Mouse (Mus musculus): ENCODE measurements around the gene Naa25. TPM values are rescaled to one million over a fixed set of nuclear protein-coding genes. Genes with fewer than 3 reads are reported as not detected.

The Naa25 gene
- polyA plus RNA-seq, 1 experiment, result 77.9 TPM

DNA sequence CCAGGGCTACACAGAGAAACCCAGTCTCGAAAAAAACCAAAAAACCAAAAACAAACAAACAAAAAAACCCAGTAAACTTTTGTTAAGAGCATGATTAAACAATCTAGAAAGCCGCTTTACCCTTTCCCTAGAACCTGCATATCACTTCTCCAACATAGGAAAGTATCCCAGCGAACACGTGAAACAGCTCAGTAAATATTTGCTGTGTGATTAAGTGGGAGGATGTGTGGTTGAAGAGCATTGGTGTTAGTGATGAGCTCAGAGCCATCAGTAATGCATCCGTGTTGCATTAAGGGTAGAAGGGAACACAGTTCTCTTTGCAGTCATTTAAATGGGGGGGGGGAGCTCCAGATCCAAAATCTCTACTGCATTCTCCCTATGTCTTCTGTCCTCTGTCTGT is 87.1 kb downstream of the Naa25 start:
- Histone ChIP-seq H3K4me3 (ENCODE audit: low read depth, low read length) (no peak overlapping the region), H3K4me1 (ENCODE audit: control insufficient read depth, insufficient read depth, low read length) (no peaks in the 10 kb centered on the region), H3K36me3 (ENCODE audit: control insufficient read depth, insufficient read depth, low read length, poor library complexity, severe bottlenecking) (no peaks in the 10 kb centered on the region), H3K9ac (ENCODE audit: low read depth, poor library complexity, severe bottlenecking) (no peak overlapping the region), H3K9me3 (replicated peaks; ENCODE audit: control insufficient read depth, insufficient read depth, low read length, poor library complexity, severe bottlenecking) (no peaks in the 10 kb centered on the region), H3K27me3 (ENCODE audit: control insufficient read depth, insufficient read depth, low read length, poor library complexity, severe bottlenecking) (no peaks in the 10 kb centered on the region), H3K27ac (ENCODE audit: insufficient read depth, low read length) (no peak overlapping the region)
- TF ChIP-seq CTCF (IDR thresholded peaks at IDR 0.05; ENCODE audit: low read depth, low read length), result no peak
- no peak for TF ChIP-seq EP300 (IDR thresholded peaks at IDR 0.05; ENCODE audit: insufficient read depth, low read depth, low read length)
- no peak for TF ChIP-seq POLR2A (IDR thresholded peaks at IDR 0.05; ENCODE audit: insufficient read depth, low read length)

GRCm38 (mm10) chr5:121493305-121493704 is 95.6 kb downstream of the Naa25 start:
- Histone ChIP-seq H3K27me3 (ENCODE audit: control insufficient read depth, insufficient read depth, low read length, poor library complexity, severe bottlenecking) (no peaks in the 10 kb centered on the region), H3K27ac (ENCODE audit: insufficient read depth, low read length) (no peak overlapping the region)

More at GRCm38 (mm10) chr5:121493305-121493704, 95.6 kb downstream of the Naa25 start:
- no peaks in the 10 kb centered on the region for H3K9me3 ChIP-seq (replicated peaks; ENCODE audit: control insufficient read depth, insufficient read depth, low read length, poor library complexity, severe bottlenecking)
- no peak overlapping the region for H3K9ac ChIP-seq (ENCODE audit: low read depth, poor library complexity, severe bottlenecking)
- TF ChIP-seq CTCF (IDR thresholded peaks at IDR 0.05; ENCODE audit: low read depth, low read length) (no peak), POLR2A (IDR thresholded peaks at IDR 0.05; ENCODE audit: insufficient read depth, low read length) (no peak), EP300 (IDR thresholded peaks at IDR 0.05; ENCODE audit: insufficient read depth, low read depth, low read length) (no peak)
- H3K36me3 ChIP-seq (ENCODE audit: control insufficient read depth, insufficient read depth, low read length, poor library complexity, severe bottlenecking), result no peaks in the 10 kb centered on the region
- no peak overlapping the region for H3K4me3 ChIP-seq (ENCODE audit: low read depth, low read length)
- H3K4me1 ChIP-seq (ENCODE audit: control insufficient read depth, insufficient read depth, low read length), result no peaks in the 10 kb centered on the region

Other genes starting within 250 kb of the Naa25 start
- gene Ptpn11, start 206.5 kb upstream of the Naa25 start, polyA plus RNA-seq (2011; ENCODE audit: insufficient read depth, insufficient read length, low read depth, missing spikeins), result 64.9 and 66.8 TPM in 2 replicates
- 2,022 and 2,082 TPM in 2 replicates for gene Rpl6, start 193.5 kb upstream of the Naa25 start, polyA plus RNA-seq (2011; ENCODE audit: insufficient read depth, insufficient read length, low read depth, missing spikeins)
- gene Hectd4, start 177.7 kb upstream of the Naa25 start, polyA plus RNA-seq (2011; ENCODE audit: insufficient read depth, insufficient read length, low read depth, missing spikeins), result 13.5 and 15.9 TPM in 2 replicates
- gene Trafd1, start 12.3 kb upstream of the Naa25 start, polyA plus RNA-seq (2011; ENCODE audit: insufficient read depth, insufficient read length, low read depth, missing spikeins), result 23.1 and 25.9 TPM in 2 replicates
- gene Tmem116, start 54.0 kb downstream of the Naa25 start, polyA plus RNA-seq (2011; ENCODE audit: insufficient read depth, insufficient read length, low read depth, missing spikeins), result 3.8 and 7.8 TPM in 2 replicates
- gene Erp29, start 54.6 kb downstream of the Naa25 start, polyA plus RNA-seq (2011; ENCODE audit: insufficient read depth, insufficient read length, low read depth, missing spikeins), result 79.2 and 83.7 TPM in 2 replicates
- not detected in 2 replicates for gene Adam1b, start 105.5 kb downstream of the Naa25 start, polyA plus RNA-seq (2011; ENCODE audit: insufficient read depth, insufficient read length, low read depth, missing spikeins)
- gene Adam1a, start 147.5 kb downstream of the Naa25 start, polyA plus RNA-seq (2011; ENCODE audit: insufficient read depth, insufficient read length, low read depth, missing spikeins), result 2.3 TPM in 2 replicates
- not detected in 2 replicates for gene Gm42878, start 147.5 kb downstream of the Naa25 start, polyA plus RNA-seq (2011; ENCODE audit: insufficient read depth, insufficient read length, low read depth, missing spikeins)
- 74.4 and 75.2 TPM in 2 replicates for gene Mapkapk5, start 148.0 kb downstream of the Naa25 start, polyA plus RNA-seq (2011; ENCODE audit: insufficient read depth, insufficient read length, low read depth, missing spikeins)
- gene Aldh2, start 195.9 kb downstream of the Naa25 start, polyA plus RNA-seq (2011; ENCODE audit: insufficient read depth, insufficient read length, low read depth, missing spikeins), result 160 and 180 TPM in 2 replicates
- gene Acad12, start 221.0 kb downstream of the Naa25 start, polyA plus RNA-seq (2011; ENCODE audit: insufficient read depth, insufficient read length, low read depth, missing spikeins), result 5.8 and 6.3 TPM in 2 replicates